Mouse (Mus musculus) layer of hippocampus, adult 9-11 months (tissue): ENCODE data around the gene Il15ra.
A peak's percentile ranks its signal among the peaks of the same experiment; 100 is the strongest.

Experiments
- DNase-seq: peaks from one replicate; pipeline ENCODE4 v3.0.0; 2022

Gene Il15ra

DNA sequence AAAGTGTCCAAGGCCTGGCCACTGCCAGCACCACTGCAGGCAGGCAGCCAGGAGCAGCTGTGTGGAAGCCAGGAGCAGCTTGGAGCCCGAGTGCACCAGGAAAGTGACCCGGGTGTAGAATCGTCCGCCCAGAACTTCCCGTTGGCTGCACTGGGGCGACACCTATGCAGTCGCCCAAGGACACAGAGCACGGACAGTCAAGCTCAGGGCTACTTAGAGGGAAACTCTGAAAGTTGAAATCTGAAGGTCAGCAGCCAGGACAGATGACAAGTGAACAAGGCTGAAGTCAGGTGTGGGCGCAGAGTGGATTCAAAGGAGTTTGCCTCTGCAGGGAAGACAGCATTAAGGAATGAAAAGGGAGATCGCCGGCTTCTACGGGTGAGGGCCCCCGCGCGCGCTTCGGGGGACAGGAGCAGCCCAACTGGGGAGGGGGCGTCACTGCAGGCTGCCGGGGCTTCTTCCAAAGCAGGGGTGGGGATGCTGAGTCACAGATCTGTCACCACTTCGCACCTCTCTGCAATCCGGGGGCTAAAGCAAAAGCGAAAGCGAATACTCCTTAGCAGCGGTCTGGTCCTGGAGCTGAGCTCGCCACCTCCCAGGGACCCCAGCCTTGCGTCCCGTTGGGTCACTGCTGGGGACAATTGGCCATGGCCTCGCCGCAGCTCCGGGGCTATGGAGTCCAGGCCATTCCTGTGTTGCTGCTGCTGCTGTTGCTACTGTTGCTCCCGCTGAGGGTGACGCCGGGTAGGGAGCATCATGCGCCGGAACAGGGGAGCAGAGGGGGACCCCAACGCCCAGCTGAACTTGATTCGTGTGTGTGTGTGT lies at the start of gene Il15ra:
Gene Il15ra (plus strand): TSS at position 90 of the 825 bp plus-strand sequence.
- peak; percentile 51 for DNase-seq

DNA sequence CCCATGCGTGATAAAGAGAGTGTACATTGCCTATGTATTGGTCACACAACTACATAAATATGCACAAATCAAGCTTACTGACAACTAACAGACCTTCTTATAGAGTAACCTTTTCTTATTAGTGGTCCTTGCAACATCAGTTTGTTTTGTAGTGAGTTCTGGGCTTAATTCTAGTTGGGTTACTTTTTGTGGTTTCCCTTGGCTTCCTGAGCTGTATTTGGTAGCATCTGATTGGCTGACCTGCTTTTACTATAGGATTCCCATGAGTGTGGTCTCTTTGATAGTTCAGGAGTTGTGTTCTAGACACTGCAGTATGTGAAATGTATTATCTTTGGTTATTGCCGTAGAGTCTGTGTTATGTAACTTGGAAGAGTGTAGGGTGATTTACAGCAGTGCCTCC lies 47.5 kb upstream of the Il15ra start:
- DNase-seq: no peak

- DNase-seq: no peak
These were observed 45.8 kb upstream of the Il15ra start for GRCm38 (mm10) chr2:11659263-11659662.

DNA sequence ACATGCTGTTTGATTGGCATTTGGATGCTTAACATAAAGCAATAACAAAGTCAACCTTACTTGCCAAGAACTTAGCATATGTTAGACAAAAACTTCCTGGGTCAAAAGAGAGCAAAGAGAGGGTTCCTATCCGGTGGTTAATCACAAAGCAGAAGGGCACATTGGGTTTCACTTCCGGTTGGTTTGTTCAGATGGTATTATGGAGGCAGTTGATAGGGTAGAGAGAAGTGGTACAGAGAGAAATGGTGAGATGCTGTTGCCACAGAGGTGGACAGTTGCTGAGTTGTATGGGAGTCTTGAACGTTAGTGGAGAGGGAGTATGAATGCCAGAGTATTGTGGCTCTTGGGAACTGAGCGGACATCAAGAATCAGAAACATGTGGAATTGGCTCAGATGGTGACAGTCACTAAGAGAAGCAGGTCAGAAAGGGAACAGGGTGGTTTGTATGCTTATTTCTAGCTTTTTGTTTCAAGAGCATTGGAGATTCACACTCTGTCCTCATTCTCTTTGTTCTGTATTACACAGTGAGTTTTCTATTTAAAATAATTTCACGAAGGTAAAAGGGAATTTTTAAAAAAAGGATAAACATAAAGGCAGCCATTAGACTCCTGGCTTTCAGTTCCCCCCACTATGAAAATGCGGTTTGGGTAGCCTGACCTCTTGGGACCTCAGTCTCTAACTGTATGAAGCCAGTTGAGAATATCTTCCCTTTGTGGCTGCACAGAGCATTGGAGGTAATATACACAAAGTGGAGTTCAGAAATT lies 42.8 kb upstream of the Il15ra start:
- no peak for DNase-seq

DNA sequence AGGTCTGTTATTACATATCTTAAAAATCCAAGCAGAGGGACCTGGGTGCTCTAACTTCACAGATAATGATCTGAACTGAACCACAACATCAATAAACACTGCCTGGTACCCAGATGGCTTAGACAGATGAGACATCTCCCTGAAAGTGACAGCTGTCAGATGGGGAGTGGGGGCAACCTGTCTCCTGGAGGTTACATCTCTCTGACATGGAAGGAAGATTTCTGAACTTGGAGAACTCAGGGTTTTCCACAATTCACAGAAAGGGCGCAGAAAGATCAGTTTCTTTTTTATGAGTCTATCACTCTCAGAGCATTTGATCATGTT lies 42.2 kb upstream of the Il15ra start:
- no peak for DNase-seq

DNA sequence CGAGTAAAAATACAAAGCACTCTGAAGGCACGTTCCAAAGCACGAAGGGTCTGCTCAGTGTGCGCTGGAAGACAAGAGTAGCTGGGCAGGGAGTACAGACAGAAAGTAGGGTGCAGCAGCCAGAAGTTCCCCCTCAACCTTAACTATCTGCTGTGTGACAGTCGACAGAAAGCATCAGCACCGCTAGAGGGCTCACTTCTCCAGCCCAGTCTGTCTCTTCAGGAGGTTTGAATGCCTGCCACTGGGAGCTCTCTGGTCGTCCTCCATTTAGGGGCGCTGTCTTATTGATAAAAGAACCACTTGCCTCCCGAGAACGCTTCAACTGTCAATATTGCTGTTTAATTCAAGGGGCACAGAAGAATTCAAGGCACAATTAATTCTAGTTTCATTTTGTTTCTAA lies 41.1 kb upstream of the Il15ra start:
- peak; percentile 89 for DNase-seq

DNA sequence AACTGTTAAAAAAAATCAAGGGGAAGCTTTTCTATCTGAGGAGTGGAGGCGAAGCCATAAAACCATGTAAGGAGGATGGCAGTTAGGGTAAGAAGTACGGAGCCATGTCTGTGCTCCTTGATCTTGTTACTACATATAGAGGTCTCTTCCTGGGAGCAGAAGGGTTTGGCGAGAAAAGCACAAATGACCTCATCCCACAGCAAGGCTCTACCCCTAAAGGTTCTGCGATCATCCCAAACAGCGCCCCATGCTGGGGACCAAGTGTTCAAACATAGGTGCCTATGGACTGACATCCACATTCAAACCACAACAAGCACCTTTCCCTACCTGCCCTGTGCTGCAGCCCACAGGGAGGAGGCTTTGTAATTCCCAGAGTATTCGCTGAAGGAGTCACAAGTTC lies 40.7 kb upstream of the Il15ra start:
- DNase-seq: peak; percentile 11

DNA sequence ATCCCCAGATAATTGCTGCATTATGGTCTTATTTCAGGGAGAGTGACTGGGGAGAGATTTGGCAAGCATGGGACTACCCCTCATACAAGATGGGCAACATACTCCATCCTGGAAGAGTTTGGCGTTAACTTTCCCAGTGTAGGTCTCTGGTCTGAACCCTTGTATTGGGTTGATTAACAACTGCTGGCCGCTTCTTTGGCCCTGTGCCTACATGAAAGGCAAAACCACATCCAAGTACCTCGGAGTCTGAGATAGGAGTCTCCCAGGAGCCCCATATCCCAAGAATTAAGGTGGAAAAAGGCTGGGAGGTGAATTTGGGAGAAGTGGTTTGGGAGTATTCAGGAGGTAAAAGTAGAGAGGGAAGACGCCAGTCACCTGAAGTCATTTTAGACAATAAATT lies 40.3 kb upstream of the Il15ra start:
- no peak for DNase-seq

GRCm38 (mm10) chr2:11665326-11665725 lies 39.8 kb upstream of the Il15ra start:
- no peak for DNase-seq

DNA sequence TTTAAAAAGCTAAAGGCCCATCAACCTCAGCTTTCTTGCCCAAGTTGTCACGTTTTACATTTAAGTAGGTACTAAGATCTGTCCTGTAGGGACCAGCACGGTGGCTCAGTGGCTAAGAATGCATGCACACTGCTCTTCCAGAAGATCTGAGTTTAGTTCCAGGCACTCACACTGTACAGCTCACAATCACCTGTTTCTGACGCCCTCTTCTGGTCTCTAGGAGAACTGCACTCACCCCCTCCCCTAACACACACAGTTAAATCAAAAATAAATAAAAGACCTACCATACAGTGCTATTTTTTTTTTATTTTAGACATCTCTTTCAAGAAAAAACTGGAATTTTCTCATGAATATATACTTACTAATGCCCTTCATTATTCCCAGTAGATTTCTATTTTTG lies 32.9 kb upstream of the Il15ra start:
- no peak for DNase-seq

GRCm38 (mm10) chr2:11679626-11680025 lies 25.5 kb upstream of the Il15ra start:
- no peak for DNase-seq

GRCm38 (mm10) chr2:11682712-11683111 lies 22.4 kb upstream of the Il15ra start:
- no peak for DNase-seq

DNA sequence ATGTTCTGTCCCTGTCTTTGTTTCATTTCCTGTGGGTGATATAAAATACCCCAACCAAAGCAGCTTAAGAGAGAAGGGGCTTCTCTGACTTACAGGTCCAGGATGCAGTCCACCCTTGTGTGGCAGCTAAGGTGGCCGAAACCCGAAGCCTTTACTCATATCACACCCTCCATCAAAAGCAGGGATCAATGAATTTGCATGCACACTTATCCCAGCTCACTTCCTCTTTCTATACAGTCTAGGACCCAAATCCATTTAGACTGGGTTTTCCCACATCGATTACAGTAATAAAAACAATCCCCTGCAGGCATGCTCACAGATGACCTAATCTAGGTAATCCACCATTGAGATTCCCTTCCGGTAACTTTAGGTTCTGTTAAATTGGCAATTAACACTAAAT lies 18.6 kb upstream of the Il15ra start:
- DNase-seq: no peak

DNA sequence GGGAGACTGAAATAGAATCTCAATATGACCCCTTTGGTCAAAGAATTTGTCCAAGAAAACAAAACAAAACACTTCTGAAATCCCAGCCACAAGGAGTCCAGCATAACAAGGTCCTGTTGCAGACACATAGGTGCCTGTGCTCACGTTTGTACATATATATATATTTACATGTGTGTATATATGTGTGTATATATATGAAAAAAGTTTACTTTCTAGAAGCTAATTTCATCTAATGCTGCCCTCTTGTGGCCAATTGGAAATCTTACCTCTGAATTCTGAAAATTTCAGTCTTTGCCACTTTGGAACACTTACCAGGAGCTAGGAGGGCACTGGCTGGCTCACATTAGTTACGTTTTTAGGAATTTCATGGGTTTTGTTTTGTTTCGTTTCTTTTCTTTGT lies 17.7 kb upstream of the Il15ra start:
- DNase-seq: no peak

- DNase-seq: no peak
These were observed 14.7 kb upstream of the Il15ra start for GRCm38 (mm10) chr2:11690201-11690890.

DNA sequence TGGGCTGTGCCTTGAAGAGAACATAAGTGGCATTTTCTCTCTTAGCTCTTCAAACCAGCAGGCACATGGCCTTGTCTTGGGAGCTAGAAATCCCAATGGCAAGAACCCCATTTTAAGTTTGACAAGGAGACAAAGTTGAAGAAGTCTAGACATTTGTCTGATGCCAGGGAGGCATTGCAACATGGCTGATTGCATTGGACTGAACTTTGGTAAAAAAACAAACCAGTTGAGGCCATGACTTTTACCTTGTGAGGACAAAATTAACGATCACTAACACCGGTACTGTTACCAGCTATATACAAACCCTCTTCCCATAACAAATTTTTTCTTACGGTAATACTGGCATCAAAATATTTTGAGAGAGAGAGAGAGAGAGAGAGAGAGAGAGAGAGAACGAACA lies 11.7 kb upstream of the Il15ra start:
- DNase-seq: no peak

DNA sequence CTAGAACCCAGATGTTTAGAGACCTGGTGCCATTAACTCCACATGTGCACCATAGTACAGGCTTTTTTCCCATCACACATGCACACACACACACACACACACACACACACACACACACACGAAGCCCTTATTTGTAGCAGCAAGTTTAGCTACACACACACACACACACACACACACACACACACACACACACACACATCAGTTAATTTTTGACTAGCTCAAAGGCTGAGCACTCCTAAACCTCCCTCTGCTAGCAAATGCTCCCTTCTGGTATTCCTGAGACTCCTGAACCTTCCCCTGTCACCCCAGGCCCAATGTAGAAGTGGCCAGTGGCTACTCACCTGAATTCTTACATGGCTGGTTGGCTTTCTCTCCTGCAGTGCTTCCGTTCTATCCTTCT lies 11.0 kb upstream of the Il15ra start:
- DNase-seq: no peak

DNA sequence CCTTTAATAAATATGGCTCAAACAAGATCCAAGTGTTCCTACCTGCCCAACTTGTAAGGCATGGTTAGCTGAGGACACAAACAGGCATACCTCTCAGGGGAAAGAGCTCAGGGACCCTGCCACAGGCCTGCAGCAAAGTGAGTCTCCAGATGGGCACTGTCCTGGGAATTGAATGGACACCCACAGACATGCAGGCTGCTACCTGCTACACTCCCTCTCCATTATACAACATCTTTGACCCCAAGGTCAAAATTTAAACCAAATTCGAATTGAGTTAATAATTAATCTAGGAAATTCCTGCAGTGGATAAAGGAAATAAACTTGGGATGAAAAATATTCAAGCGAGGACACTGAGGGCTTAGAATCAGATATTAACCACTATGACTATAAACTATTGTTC lies 9.2 kb upstream of the Il15ra start:
- DNase-seq: no peak

DNA sequence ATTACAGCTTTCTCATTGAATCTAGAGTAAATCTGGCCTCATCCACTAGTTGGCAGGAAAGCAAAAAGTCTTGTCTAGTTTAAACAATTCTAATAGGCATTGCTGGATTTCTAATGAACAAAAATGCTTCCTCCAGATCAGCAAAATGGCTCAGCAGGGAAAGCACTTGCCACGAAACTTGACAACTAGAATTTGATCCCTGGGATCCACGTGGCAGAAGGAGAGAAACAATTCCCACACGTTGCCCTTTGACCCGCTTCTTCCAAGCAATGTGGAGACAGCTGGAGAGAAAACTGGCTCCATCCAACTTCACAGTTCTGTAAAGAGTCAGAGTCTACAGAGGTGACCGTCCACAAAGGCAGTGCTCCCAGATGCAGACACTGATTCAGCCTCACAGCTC lies 6.1 kb upstream of the Il15ra start:
- no peak for DNase-seq

- DNase-seq: no peak
These were observed 5.2 kb upstream of the Il15ra start for GRCm38 (mm10) chr2:11699905-11700304.

GRCm38 (mm10) chr2:11706030-11706745 lies 1.1 kb downstream of the Il15ra start:
- no peak for DNase-seq

DNA sequence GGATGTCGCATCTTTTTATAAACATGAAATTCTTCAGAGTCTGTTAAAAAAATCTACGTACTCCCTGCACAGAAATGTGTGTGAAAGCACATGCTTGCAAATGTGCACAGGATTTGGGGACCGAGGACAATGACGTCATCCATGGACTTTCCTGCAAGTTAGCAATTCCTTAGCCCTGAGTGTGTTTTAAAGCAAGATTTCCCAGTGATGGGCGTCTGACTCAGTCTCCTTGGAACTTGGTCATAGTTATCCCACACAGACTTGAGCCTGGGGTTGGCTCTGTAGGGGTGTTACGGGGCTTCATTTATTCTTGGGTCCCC lies 1.6 kb downstream of the Il15ra start:
- DNase-seq: no peak

- DNase-seq: peak; percentile 38
These were observed 3.4 kb downstream of the Il15ra start for GRCm38 (mm10) chr2:11708538-11708937.
